Mouse (Mus musculus): Measurements from ENCODE around the gene Asphd1. TPM values are rescaled to one million over a fixed set of nuclear protein-coding genes. Genes with fewer than 3 reads are reported as not detected.

The Asphd1 gene
- polyA plus RNA-seq, 1 experiment from 2014 or later, result 1.5 TPM

Other genes with a start within 250 kb of the Asphd1 start
- 46.2 TPM in 2 replicates for gene Coro1a, start 241.8 kb downstream of the Asphd1 start, polyA plus RNA-seq (2014; fragmentation: Nextera tagmentation; extraction: Ambion mirVana)
- 41.0 and 45.2 TPM in 2 replicates for gene Mapk3, start 190.0 kb downstream of the Asphd1 start, polyA plus RNA-seq (2014; fragmentation: Nextera tagmentation; extraction: Ambion mirVana)
- 0.57 and 0.86 TPM in 2 replicates for gene Gdpd3, start 183.2 kb downstream of the Asphd1 start, polyA plus RNA-seq (2014; fragmentation: Nextera tagmentation; extraction: Ambion mirVana)
- gene Ypel3, start 172.6 kb downstream of the Asphd1 start, polyA plus RNA-seq (2014; fragmentation: Nextera tagmentation; extraction: Ambion mirVana), result 87.8 and 91.5 TPM in 2 replicates
- gene Tbx6, start 168.1 kb downstream of the Asphd1 start, polyA plus RNA-seq (2014; fragmentation: Nextera tagmentation; extraction: Ambion mirVana), result 0.20 and 0.43 TPM in 2 replicates
- 335 and 336 TPM in 2 replicates for gene Ppp4c, start 157.1 kb downstream of the Asphd1 start, polyA plus RNA-seq (2014; fragmentation: Nextera tagmentation; extraction: Ambion mirVana)
- 10.5 and 11.1 TPM in 2 replicates for gene Fam57b, start 151.9 kb downstream of the Asphd1 start, polyA plus RNA-seq (2014; fragmentation: Nextera tagmentation; extraction: Ambion mirVana)
- gene 4930451I11Rik, start 117.9 kb downstream of the Asphd1 start, polyA plus RNA-seq (2014; fragmentation: Nextera tagmentation; extraction: Ambion mirVana), result not detected in 2 replicates
- gene Doc2a, start 102.2 kb downstream of the Asphd1 start, polyA plus RNA-seq (2014; fragmentation: Nextera tagmentation; extraction: Ambion mirVana), result 4.1 and 4.8 TPM in 2 replicates
- 23.8 and 28.4 TPM in 2 replicates for gene Hirip3, start 87.6 kb downstream of the Asphd1 start, polyA plus RNA-seq (2014; fragmentation: Nextera tagmentation; extraction: Ambion mirVana)
- gene Ino80e, start 87.2 kb downstream of the Asphd1 start, polyA plus RNA-seq (2014; fragmentation: Nextera tagmentation; extraction: Ambion mirVana), result 92.6 and 99.7 TPM in 2 replicates
- gene Taok2, start 64.9 kb downstream of the Asphd1 start, polyA plus RNA-seq (2014; fragmentation: Nextera tagmentation; extraction: Ambion mirVana), result 25.7 and 27.2 TPM in 2 replicates
- gene Tmem219, start 26.7 kb downstream of the Asphd1 start, polyA plus RNA-seq (2014; fragmentation: Nextera tagmentation; extraction: Ambion mirVana), result 25.6 and 26.5 TPM in 2 replicates
- 26.5 and 26.8 TPM in 2 replicates for gene Kctd13, start 20.7 kb downstream of the Asphd1 start, polyA plus RNA-seq (2014; fragmentation: Nextera tagmentation; extraction: Ambion mirVana)
- gene Sez6l2, start 981 bp upstream of the Asphd1 start, polyA plus RNA-seq (2014; fragmentation: Nextera tagmentation; extraction: Ambion mirVana), result 7.8 and 9.9 TPM in 2 replicates
- 66.4 and 67.4 TPM in 2 replicates for gene Cdipt, start 26.3 kb upstream of the Asphd1 start, polyA plus RNA-seq (2014; fragmentation: Nextera tagmentation; extraction: Ambion mirVana)
- gene Cdiptos, start 26.5 kb upstream of the Asphd1 start, polyA plus RNA-seq (2014; fragmentation: Nextera tagmentation; extraction: Ambion mirVana), result 1.3 and 1.4 TPM in 2 replicates
- 2.8 and 3.0 TPM in 2 replicates for gene Mvp, start 65.0 kb upstream of the Asphd1 start, polyA plus RNA-seq (2014; fragmentation: Nextera tagmentation; extraction: Ambion mirVana)
- gene Pagr1b, start 66.9 kb upstream of the Asphd1 start, polyA plus RNA-seq (2014; fragmentation: Nextera tagmentation; extraction: Ambion mirVana), result not detected in 2 replicates
- 59.0 and 70.6 TPM in 2 replicates for gene Pagr1a, start 67.8 kb upstream of the Asphd1 start, polyA plus RNA-seq (2014; fragmentation: Nextera tagmentation; extraction: Ambion mirVana)
- 58.8 and 68.8 TPM in 2 replicates for gene Gm42742, start 71.5 kb upstream of the Asphd1 start, polyA plus RNA-seq (2014; fragmentation: Nextera tagmentation; extraction: Ambion mirVana)
- gene Prrt2, start 71.6 kb upstream of the Asphd1 start, polyA plus RNA-seq (2014; fragmentation: Nextera tagmentation; extraction: Ambion mirVana), result 2.6 and 4.0 TPM in 2 replicates
- gene Maz, start 77.5 kb upstream of the Asphd1 start, polyA plus RNA-seq (2014; fragmentation: Nextera tagmentation; extraction: Ambion mirVana), result 64.3 and 80.7 TPM in 2 replicates
- gene Kif22, start 92.9 kb upstream of the Asphd1 start, polyA plus RNA-seq (2014; fragmentation: Nextera tagmentation; extraction: Ambion mirVana), result 178 and 195 TPM in 2 replicates
- not detected in 2 replicates for gene Zg16, start 137.7 kb upstream of the Asphd1 start, polyA plus RNA-seq (2014; fragmentation: Nextera tagmentation; extraction: Ambion mirVana)
- 1.3 and 1.7 TPM in 2 replicates for gene AI467606, start 141.8 kb upstream of the Asphd1 start, polyA plus RNA-seq (2014; fragmentation: Nextera tagmentation; extraction: Ambion mirVana)
- 5.7 and 6.2 TPM in 2 replicates for gene Qprt, start 172.6 kb upstream of the Asphd1 start, polyA plus RNA-seq (2014; fragmentation: Nextera tagmentation; extraction: Ambion mirVana)
- 0.19 TPM in 1 of 2 replicates, not detected in the other for gene Spn, start 188.2 kb upstream of the Asphd1 start, polyA plus RNA-seq (2014; fragmentation: Nextera tagmentation; extraction: Ambion mirVana)
- gene Cd2bp2, start 246.5 kb upstream of the Asphd1 start, polyA plus RNA-seq (2014; fragmentation: Nextera tagmentation; extraction: Ambion mirVana), result 85.3 and 88.0 TPM in 2 replicates